Mouse (Mus musculus) frontal cortex, adult 2 months (tissue): ENCODE data around the gene Syngr2. TPM values are rescaled to one million over a fixed set of nuclear protein-coding genes. Genes with fewer than 3 reads are reported as not detected.
"Not testable (repeated sequence)": the region's sequence is repeated elsewhere in the genome, so short reads cannot be mapped to it uniquely, and the experiment has no call there.

Experiments used
- DNase-seq, 2 experiments: peaks; one replicate each; pipeline ENCODE4 v3.0.0; 2022; ENCODE audit warnings: low spot score in 1 of 2; ENCODE audit errors: extremely low spot score in 1 of 2
- polyA plus RNA-seq: library from polyadenylated mRNA; depleted of rRNA; stranded (reverse); fragments of >200 nt; gene quantifications from 2 replicates; pipeline ENCODE4 v1.2.3, GENCODE M21; 2012

The Syngr2 gene
- polyA plus RNA-seq, 1 experiment = 11.9 TPM

DNA sequence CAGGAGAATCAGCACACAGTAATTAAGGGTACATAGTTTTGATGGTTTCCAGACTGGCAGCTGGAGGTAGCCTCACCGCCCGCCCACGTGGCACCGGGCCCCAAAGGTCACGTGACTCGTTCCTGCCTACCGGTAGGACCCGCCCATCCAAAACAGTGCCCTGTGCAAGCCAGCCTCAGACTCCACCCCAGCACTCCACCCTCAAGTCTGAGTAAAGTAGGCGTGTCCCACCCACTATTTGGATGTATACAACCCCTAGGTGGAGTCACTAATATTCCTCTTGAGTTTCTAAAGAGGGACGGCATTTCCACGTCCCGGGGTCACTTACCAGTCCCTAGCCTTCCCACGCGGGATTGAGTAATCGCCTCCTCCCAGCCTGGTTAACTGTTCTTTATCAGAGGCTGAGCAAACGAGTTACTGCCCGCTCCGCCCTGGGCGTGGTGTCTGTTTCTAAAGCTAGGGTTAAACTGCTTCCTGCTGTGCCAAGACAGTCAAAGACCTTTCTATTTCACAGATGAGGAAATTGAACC is 28.8 kb upstream of the Syngr2 start:
- peak in 1 of 2 experiments; percentile 56 for DNase-seq

DNA sequence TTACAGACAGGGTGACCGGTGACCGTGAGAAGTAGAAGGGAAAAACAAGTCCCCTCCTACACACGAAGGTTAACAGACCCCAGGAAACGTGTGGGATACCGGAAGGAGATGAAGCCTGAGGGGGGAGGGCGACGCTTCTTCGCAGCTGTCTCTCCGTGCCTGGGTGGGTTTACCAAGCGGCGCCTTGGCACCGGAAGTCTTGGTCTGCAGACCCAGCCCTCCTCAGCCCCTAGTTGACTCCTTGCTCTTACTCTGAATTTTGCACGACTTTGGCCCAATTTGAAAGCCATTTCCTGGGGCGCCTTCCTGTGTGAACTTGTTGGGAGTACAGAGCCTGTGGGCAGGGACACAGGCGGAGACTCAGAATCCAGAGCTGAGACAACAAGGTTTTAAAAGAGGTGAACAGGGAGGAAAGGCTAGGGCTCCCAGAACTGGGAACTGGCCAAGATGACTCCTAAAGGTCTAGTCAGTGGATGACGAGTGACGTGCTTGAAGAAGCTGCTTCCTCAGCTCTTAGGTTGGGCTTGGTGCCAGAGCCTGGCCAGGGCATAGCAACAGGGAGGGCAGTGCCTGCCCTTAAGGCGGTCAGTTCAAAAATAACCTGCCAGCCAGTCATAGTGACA is 28.2 kb upstream of the Syngr2 start:
- no peak for DNase-seq

DNA sequence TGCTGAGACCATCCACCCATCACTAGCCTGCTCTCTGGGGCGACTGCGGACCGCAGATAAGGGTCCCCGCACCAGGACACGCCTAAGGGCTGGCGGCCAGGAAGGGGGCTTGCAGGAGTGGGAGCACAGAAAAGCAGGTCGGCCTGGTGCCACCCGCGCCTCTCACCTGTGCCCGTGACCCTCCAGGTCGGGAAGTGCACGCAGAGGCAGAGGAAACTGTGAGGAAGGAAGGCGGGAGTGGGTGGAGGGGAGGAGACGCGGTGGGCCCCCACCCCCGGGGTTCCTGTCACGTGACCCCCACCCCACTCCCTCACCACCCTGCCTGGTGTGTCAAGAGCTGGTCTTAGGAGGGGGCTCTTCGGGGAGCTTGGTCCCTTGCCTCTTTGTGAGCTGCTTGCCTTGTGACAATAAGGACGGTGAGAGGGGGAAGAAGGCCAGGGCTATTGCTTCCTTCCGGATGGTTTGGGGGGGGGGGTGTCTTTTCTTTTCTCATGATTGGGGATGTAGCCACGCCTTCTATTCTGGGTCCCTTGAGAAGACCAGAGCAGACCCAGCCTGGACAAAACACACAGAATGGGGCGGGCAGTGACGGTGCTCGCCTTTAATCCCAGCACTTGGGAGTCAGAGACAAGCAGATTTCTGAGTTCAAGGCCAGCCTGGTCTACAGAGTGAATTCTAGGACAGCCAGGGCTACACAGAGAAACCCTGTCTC is 27.3 kb upstream of the Syngr2 start, which contains the start of the genes Tmc8 and Tmc6:
TSS of gene Tmc8 (plus strand) at position 84 of the 712 bp plus-strand sequence.
TSS of gene Tmc6 (minus strand) at position 206 of the 712 bp plus-strand sequence.
- DNase-seq = no peak

GRCm38 (mm10) chr11:117782705-117783034 is 26.8 kb upstream of the Syngr2 start:
- no peak for DNase-seq

DNA sequence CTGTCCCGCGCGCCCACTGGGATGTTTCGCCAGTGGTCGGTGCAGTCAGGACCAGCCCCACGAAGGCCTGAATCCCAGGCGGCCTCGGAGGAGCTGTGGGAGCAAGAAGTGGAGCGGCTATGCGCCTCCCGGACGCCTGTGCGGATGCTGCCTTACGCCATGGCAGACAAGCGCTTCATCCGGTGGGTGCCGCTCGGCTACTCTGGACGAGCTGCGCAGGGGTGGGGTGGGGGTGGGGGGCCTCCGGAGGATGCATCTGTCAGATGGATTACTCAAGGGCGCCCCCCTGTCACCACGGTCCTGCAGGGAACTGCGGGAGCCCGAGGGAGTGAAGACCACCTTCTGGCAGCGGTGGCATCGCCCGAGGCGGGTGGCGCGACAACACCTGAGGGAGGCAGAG is 26.4 kb upstream of the Syngr2 start:
- DNase-seq = peak in 1 of 2 experiments; percentile 61

DNA sequence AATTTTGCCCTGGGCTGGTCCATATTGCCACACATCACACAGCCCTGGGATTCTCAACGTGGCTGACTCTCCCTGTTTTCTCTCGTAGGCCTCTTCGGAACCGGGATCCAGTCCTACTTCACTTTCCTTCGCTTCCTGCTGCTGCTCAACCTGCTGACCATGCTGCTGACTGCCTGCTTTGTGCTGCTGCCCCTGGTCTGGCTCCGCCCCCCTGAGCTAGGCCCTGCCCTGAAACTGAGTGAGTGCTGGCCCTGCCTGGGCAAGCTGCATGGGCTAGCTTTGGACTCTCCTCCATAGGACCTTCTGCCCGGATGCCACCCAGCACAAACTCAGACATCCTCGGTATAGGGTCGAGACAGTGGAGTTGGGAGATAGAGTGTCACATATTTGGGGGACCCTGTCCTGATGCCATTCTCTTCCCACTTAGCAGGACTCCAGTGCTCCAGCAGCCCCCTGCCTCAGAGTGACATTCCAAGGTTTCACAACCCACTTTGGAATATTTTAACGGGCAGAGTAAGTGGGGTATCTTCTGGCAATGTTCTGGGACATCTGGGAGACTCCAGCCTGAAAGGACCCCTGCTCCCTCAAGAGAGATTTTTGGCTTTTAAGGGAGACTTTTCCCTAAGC is 25.7 kb upstream of the Syngr2 start:
- DNase-seq = no peak

DNA sequence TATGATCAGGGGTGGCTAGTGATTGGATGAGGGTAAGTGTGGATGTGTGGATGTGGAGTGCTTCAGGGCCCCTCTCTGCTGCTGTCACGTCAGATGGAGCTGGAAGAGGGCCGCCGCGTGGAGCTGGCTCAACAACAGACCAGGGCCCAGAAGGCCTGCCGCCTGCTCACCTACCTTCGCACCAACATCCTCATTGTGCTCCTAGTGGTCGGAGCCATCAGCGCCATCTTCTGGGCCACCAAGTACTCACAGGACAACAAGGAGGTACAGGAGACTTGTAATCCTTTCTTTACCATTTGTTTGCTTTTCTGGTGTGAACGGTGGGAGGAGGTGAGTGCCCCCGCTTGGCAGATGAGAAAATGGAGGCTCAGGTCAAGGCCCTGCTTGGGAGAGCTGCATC is 23.2 kb upstream of the Syngr2 start:
- DNase-seq = peak in 1 of 2 experiments; percentile 69

- DNase-seq = not testable (repeated sequence)
These were observed 21.0 kb upstream of the Syngr2 start for GRCm38 (mm10) chr11:117788481-117788880.

- DNase-seq = peak in 1 of 2 experiments; percentile 74
These were observed 19.2 kb upstream of the Syngr2 start for GRCm38 (mm10) chr11:117790286-117790685.

DNA sequence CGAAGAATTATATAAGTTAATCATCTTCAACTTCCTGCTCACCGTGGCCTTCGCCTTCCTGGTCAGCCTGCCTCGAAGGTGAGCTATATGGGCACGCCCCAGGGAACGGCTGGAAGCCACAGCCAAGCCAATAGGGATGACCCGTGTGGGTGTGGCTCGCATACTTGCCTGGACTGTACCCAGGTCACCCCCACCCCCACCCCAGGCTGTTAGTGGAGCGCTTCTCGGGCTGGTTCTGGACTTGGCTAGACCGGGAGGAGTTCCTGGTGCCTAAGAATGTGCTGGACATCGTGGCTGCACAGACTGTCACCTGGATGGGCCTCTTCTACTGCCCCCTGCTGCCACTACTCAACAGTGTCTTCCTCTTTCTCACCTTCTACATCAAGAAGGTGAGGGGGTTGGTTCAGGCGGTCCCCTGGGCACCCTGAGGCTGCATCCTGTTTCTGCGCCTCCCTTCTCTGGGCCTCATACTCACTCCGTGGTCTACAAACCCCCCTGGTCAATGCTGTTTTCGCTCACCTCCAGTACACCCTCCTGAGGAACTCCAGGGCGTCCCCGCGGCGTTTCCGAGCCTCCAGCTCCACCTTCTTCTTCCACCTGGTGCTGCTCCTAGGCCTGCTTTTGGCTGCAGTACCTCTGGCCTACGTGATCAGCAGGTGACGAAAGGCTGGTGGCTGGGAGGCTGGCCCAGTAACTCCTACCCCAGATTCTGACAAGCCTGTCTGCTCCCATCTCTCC is 18.6 kb upstream of the Syngr2 start:
- DNase-seq = no peak

DNA sequence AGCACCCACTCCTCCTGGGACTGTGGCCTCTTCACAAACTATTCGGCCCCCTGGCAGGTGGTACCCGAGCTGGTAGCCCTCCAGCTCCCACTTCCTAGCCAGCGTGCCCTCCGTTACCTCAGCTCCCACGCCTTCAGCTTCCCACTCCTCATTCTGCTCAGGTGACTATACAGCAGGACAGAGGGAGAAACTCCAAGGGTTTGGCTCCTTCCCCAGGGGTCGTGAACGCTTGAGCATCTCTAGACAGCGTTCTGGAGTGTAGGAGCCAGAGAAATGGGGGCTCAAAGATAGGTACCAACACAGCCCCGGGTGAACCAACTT is 18.1 kb upstream of the Syngr2 start:
- no peak for DNase-seq

GRCm38 (mm10) chr11:117792281-117792888 is 17.1 kb upstream of the Syngr2 start:
- no peak for DNase-seq

DNA sequence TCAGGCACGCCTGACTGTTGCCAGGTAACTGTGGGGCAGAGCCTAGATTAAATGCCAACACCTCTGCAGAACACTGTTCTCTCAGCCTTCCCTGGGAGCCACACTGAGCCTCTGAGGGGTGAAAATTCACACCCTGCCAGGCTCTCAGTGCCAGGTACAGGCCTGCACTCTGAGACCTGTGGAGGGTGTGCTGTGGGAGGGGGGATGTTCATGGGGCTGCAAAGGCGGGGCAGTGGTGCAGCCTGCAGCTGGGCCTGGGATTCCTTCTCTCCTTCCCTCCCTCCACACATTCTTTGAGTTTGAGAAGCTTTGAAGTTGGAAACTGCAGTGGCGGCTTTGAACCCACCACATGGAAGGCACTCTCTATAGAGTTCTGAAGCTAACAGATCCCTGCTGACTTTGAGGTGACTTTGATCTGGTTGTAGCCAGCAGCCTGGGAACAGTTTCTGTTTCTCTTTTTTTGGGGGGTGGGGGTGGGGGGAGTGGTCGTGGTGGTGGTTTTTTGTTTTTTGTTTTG is 15.4 kb upstream of the Syngr2 start:
- DNase-seq = no peak

- DNase-seq = no peak
These were observed 12.5 kb upstream of the Syngr2 start for GRCm38 (mm10) chr11:117796954-117797353.

- no peak for DNase-seq
These were observed 11.8 kb upstream of the Syngr2 start, which contains the start of gene 6030468B19Rik for GRCm38 (mm10) chr11:117797511-117798159. Gene 6030468B19Rik (plus strand): TSS chr11:117797660.

DNA sequence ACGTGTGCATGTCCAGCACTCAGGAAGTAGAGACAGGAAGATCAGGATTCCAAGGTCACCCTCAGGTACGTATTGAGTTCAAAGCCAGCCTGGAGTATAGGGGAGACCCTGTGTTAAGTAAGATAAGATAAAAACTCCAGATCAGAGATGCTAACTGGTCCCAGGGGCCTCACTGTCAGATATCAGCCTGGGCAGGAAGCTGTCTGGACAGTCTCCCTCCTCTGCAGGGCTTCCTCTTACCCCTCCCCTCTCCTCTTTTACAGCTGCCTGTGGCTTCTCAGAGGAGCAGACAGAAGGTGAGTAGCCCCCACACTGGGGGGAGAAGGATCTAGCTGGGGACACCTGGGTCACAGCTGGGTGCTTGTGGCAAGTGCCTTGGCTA is 11.3 kb upstream of the Syngr2 start:
- no peak for DNase-seq

GRCm38 (mm10) chr11:117799174-117799573 is 10.3 kb upstream of the Syngr2 start:
- DNase-seq = no peak

- DNase-seq = no peak
These were observed 9.4 kb upstream of the Syngr2 start for GRCm38 (mm10) chr11:117800038-117800437.

GRCm38 (mm10) chr11:117801650-117802049 is 7.8 kb upstream of the Syngr2 start:
- DNase-seq = no peak

GRCm38 (mm10) chr11:117803166-117803688 is 6.2 kb upstream of the Syngr2 start:
- no peak for DNase-seq
